Mouse (Mus musculus) c-Kit-positive CD71-positive TER-119-positive erythroid progenitor cells, embryonic 14.5 days (primary cell): ENCODE data around the gene Dlgap3.
A peak's percentile ranks its signal among the peaks of the same experiment; 100 is the strongest.

Source experiments
- DNase-seq: peaks from one replicate; pipeline ENCODE4 v3.0.0-alpha.2; 2013; ENCODE audit warnings: low spot score

The Dlgap3 gene

GRCm38 (mm10) chr4:127168914-127169345, at the start of gene Dlgap3:
Gene Dlgap3, plus strand, starts transcription at chr4:127169204.
- no peak for DNase-seq

GRCm38 (mm10) chr4:127123391-127123790, 45.6 kb upstream of the Dlgap3 start, which contains the start of gene Tmem35b:
Gene Tmem35b, plus strand, starts transcription at chr4:127123691.
- DNase-seq: no peak

GRCm38 (mm10) chr4:127124331-127124730, 44.7 kb upstream of the Dlgap3 start:
- DNase-seq: no peak

GRCm38 (mm10) chr4:127125834-127126463, 43.1 kb upstream of the Dlgap3 start:
- peak; percentile 90 for DNase-seq

- no peak for DNase-seq
Measured at GRCm38 (mm10) chr4:127134687-127135086, 34.3 kb upstream of the Dlgap3 start.

GRCm38 (mm10) chr4:127137591-127137990, 31.4 kb upstream of the Dlgap3 start:
- no peak for DNase-seq

- no peak for DNase-seq
Measured at GRCm38 (mm10) chr4:127138486-127138885, 30.5 kb upstream of the Dlgap3 start.

- no peak for DNase-seq
Measured at GRCm38 (mm10) chr4:127150031-127150430, 19.0 kb upstream of the Dlgap3 start.

GRCm38 (mm10) chr4:127153345-127153744, 15.7 kb upstream of the Dlgap3 start:
- DNase-seq: no peak

- DNase-seq: no peak
Measured at GRCm38 (mm10) chr4:127155757-127156156, 13.2 kb upstream of the Dlgap3 start.

- DNase-seq: no peak
Measured at GRCm38 (mm10) chr4:127157746-127158145, 11.3 kb upstream of the Dlgap3 start.

GRCm38 (mm10) chr4:127163926-127164325, 5.1 kb upstream of the Dlgap3 start:
- no peak for DNase-seq

GRCm38 (mm10) chr4:127167096-127167495, 1.9 kb upstream of the Dlgap3 start:
- DNase-seq: no peak

GRCm38 (mm10) chr4:127167731-127168130, 1.3 kb upstream of the Dlgap3 start:
- DNase-seq: no peak

GRCm38 (mm10) chr4:127168211-127168913, 642 bp upstream of the Dlgap3 start:
- no peak for DNase-seq

GRCm38 (mm10) chr4:127169346-127170221, 580 bp downstream of the Dlgap3 start:
- DNase-seq: no peak

- no peak for DNase-seq
Measured at GRCm38 (mm10) chr4:127170866-127171265, 1.9 kb downstream of the Dlgap3 start.

- DNase-seq: no peak
Measured at GRCm38 (mm10) chr4:127171341-127171905, 2.4 kb downstream of the Dlgap3 start.

GRCm38 (mm10) chr4:127172119-127172518, 3.1 kb downstream of the Dlgap3 start:
- DNase-seq: no peak

GRCm38 (mm10) chr4:127172614-127173013, 3.6 kb downstream of the Dlgap3 start:
- DNase-seq: no peak

GRCm38 (mm10) chr4:127173461-127173860, 4.5 kb downstream of the Dlgap3 start:
- peak; percentile 27 for DNase-seq
